9 mouse cellular contexts compared by ENCODE assay signal in genomic region chr13:95667260-95667659, GRCm38 (mm10). TPM values are rescaled to one million over a fixed set of nuclear protein-coding genes. Genes with fewer than 3 reads are reported as not detected.
DNase-seq lines count a peak whose midpoint lies in the region; ATAC-seq and TF ChIP-seq lines count a peak whose summit lies in the region.
"Had no signal": no experiment of that assay in that cellular context is flagged by ENCODE, and none has a peak within 500 bp of the region (broad histone marks: within the 10 kb centered on the region; RNA-seq: fewer than 3 reads in every experiment).

No protein-coding gene starts in this region.

- peak; percentile 35 to 50 for DNase-seq in cerebellum, postnatal 10 days
- DNase-seq in cerebellum, adult 9-11 months = no peak
- DNase-seq in lung, adult 2 months = peak; percentile 20
- DNase-seq in lung, postnatal 4 days = no peak
- DNase-seq in stomach, postnatal 0 days (ENCODE audit: low spot score) = no peak
- no peak for DNase-seq in c-Kit-positive CD71-positive TER-119-positive erythroid progenitor cells, embryonic 14.5 days (ENCODE audit: low spot score)

- no peak overlapping the region for H3K4me3 ChIP-seq in lung, adult 2 months (replicated peaks; ENCODE audit: extremely low read depth, low read depth, low read length)
- H3K4me3 ChIP-seq in hindbrain, embryonic 12.5 days = no peak overlapping the region
- no peak overlapping the region for H3K4me3 ChIP-seq in stomach, postnatal 0 days (ENCODE audit: low read depth, low read length)
- H3K4me3 ChIP-seq: limb, embryonic 13.5 days had no signal

- no peak for ATAC-seq in hindbrain, embryonic 12.5 days (ENCODE audit: low FRiP score)
- ATAC-seq in stomach, postnatal 0 days (ENCODE audit: low FRiP score, low TSS enrichment) = 0 out of 2 replicates have a peak, but pooled peaks have one; percentile 24
- ATAC-seq in monocyte, adult 5-6 weeks (replicated peaks; ENCODE audit: insufficient number of reproducible peaks, low FRiP score, low TSS enrichment, poor library complexity, severe bottlenecking) = no peak

- no peak for TF ChIP-seq CTCF in lung, adult 2 months (IDR thresholded peaks at IDR 0.05; ENCODE audit: insufficient read depth, low read length)
- TF ChIP-seq CTCF in stomach, postnatal 0 days (IDR thresholded peaks at IDR 0.05; ENCODE audit: low read depth) = peak; percentile 71

- no peak for TF ChIP-seq POLR2A in lung, adult 2 months (IDR thresholded peaks at IDR 0.05; ENCODE audit: borderline replicate concordance, extremely low read depth, low read depth, low read length)

- no peaks in the 10 kb centered on the region for H3K9me3 ChIP-seq in hindbrain, embryonic 12.5 days (replicated peaks)
- H3K9me3 ChIP-seq in stomach, postnatal 0 days (ENCODE audit: control insufficient read depth, low read length) = no peaks in the 10 kb centered on the region
- H3K9me3 ChIP-seq: limb, embryonic 13.5 days had no signal

- no peak overlapping the region for H3K27ac ChIP-seq in hindbrain, embryonic 12.5 days
- no peak overlapping the region for H3K27ac ChIP-seq in stomach, postnatal 0 days (replicated peaks)
- H3K27ac ChIP-seq: limb, embryonic 13.5 days had no signal

- TF ChIP-seq EP300 in stomach, postnatal 0 days (optimal IDR thresholded peaks at IDR 0.05) = no peak

- H3K4me2 ChIP-seq in hindbrain, embryonic 12.5 days (replicated peaks) = 0 out of 2 replicates have a peak overlapping the region, but pooled peaks have one; percentile 19
- no peak overlapping the region for H3K4me2 ChIP-seq in stomach, postnatal 0 days (replicated peaks; ENCODE audit: low read depth)
- H3K4me2 ChIP-seq: limb, embryonic 13.5 days had no signal

- H3K4me1 ChIP-seq in lung, adult 2 months (ENCODE audit: control insufficient read depth, insufficient read depth, low read length) = no peaks in the 10 kb centered on the region
- no peaks in the 10 kb centered on the region for H3K4me1 ChIP-seq in hindbrain, embryonic 12.5 days
- H3K4me1 ChIP-seq in stomach, postnatal 0 days (replicated peaks; ENCODE audit: control insufficient read depth, insufficient read depth) = no peaks in the 10 kb centered on the region
- H3K4me1 ChIP-seq: limb, embryonic 13.5 days had no signal

- H3K27me3 ChIP-seq in hindbrain, embryonic 12.5 days = no peaks in the 10 kb centered on the region
- H3K27me3 ChIP-seq in stomach, postnatal 0 days (ENCODE audit: control insufficient read depth, insufficient read depth, low read length) = no peaks in the 10 kb centered on the region
- H3K27me3 ChIP-seq: limb, embryonic 13.5 days had no signal

- WGBS in lung, adult 2 months = 27% methylated on average over 7 of the region's 7 CpGs
- WGBS in hindbrain, embryonic 12.5 days = 31% methylated on average over 7 of the region's 7 CpGs
- WGBS in stomach, postnatal 0 days = 12% methylated on average over 7 of the region's 7 CpGs

- peaks cover 26% of the 10 kb centered on the region for H3K36me3 ChIP-seq in hindbrain, embryonic 12.5 days
- H3K36me3 ChIP-seq in stomach, postnatal 0 days (ENCODE audit: control insufficient read depth, insufficient read depth, low read length) = peaks cover 3% of the 10 kb centered on the region; the same call in 1 of the 2 replicates

- no peak overlapping the region for H3K9ac ChIP-seq in hindbrain, embryonic 12.5 days
- no peak overlapping the region for H3K9ac ChIP-seq in stomach, postnatal 0 days (ENCODE audit: low read length)
- H3K9ac ChIP-seq: limb, embryonic 13.5 days had no signal

RNA-seq across cellular contexts. Expression of gene F2rl2, which starts 29.4 kb away (rescaled TPM):
- polyA plus RNA-seq in lung, adult 2 months (2012; rRNA removed) = 1.6 and 2.3 TPM in 2 replicates
- polyA plus RNA-seq in hindbrain, embryonic 12.5 days (2016; fragmentation: Nextera tagmentation; extraction: Ambion mirVana) = 1.1 and 1.4 TPM in 2 replicates
- 0.18 and 0.21 TPM in 2 replicates for polyA plus RNA-seq in stomach, postnatal 0 days (2015; fragmentation: Nextera tagmentation; extraction: Ambion mirVana)
- total RNA-seq in monocyte, adult 5-6 weeks (2017) = 2.1 to 10.0 TPM (median 3.9 TPM) in 3 replicates

RNA-seq across cellular contexts. Expression of gene F2r, which starts 49.0 kb away (rescaled TPM):
- 116 TPM in 2 replicates for polyA plus RNA-seq in lung, adult 2 months (2012; rRNA removed)
- 102 and 110 TPM in 2 replicates for polyA plus RNA-seq in hindbrain, embryonic 12.5 days (2016; fragmentation: Nextera tagmentation; extraction: Ambion mirVana)
- 20.1 and 23.0 TPM in 2 replicates for polyA plus RNA-seq in stomach, postnatal 0 days (2015; fragmentation: Nextera tagmentation; extraction: Ambion mirVana)
- total RNA-seq in monocyte, adult 5-6 weeks (2017) = 16.2 to 46.7 TPM (median 20.2 TPM) in 3 replicates

Comparison
In these comparisons a context has a peak if more than half of its experiments do, and no peak if none do; other contexts are left out.
1. DNase-seq: peak in cerebellum, postnatal 10 days (2 of 2) and lung, adult 2 months (single experiment); none in cerebellum, adult 9-11 months (single experiment), lung, postnatal 4 days (0 of 2), stomach, postnatal 0 days (single experiment) and c-Kit-positive CD71-positive TER-119-positive erythroid progenitor cells, embryonic 14.5 days (single experiment).